Mouse (Mus musculus) megakaryocyte-erythroid progenitor cell, adult 5-6 weeks (primary cell): ENCODE data around the gene Rabepk. TPM values are rescaled to one million over a fixed set of nuclear protein-coding genes. Genes with fewer than 3 reads are reported as not detected.
"Not testable (repeated sequence)": the region's sequence is repeated elsewhere in the genome, so short reads cannot be mapped to it uniquely, and the experiment has no call there.

ENCODE experiments used
- ATAC-seq: replicated peaks from 2 replicates; pipeline ENCODE4 v1.8.0; 2016; ENCODE audit warnings: mild to moderate bottlenecking, inconsistent platforms; ENCODE audit not compliant: severe bottlenecking, poor library complexity, low FRiP score, low TSS enrichment
- total RNA-seq, 2 experiments: library from RNA; stranded (forward) in 1 of 2; stranded (reverse) in 1 of 2; fragments of 200-1000, 215-1000 nt in 1 of 2; fragments of >200 nt in 1 of 2; fragmentation: Nextera tagmentation in 1 of 2; gene quantifications; 2 replicates each; pipeline ENCODE4 v1.2.3; 2014 to 2017

Rabepk gene
- total RNA-seq, 2 experiments from 2014 or later, result 30.8 to 53.8 TPM

- peak; percentile 96 for ATAC-seq
These were observed 28.1 kb downstream of the Rabepk start, which contains the start of gene Hspa5 for GRCm38 (mm10) chr2:34771368-34772226. Hspa5 (plus strand) TSS chr2:34771970.

DNA sequence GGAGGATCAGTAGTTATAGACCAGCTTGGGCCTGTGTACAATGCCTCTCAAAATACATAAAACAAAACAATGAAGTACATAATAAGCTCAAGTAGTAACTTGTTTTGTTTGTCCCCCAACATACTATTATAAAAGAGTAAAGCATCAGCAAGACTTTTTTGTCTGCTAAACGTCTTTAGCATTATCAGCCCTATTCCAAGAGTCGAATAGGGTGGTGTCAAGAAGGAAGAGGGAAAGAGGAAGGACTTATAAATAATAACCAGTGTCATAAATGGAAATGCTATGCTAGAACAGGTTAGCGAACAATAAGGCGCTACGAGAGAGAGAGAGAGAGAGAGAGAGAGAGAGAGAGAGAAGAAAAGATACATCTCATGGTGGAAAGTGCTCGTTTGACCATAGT is 28.8 kb downstream of the Rabepk start:
- no peak for ATAC-seq

DNA sequence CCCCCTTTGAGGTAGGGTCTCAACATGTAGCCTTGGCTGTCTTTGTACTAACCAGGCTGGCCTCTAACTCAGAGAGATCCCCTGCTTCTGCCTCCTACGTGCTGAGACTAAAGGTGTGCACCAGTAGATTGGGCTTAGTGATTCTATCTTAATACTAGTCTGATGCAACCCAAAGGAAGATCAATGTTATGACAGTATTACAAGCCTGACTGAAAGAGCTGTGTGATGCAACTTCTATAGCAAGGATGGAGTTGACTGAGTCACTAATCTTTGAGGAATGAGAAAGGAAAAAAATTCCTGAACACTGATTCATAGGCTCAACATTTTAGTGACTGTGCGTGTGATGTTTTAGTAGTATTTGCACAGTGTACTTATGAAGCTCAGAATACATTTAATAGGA is 29.7 kb downstream of the Rabepk start:
- ATAC-seq, result no peak

DNA sequence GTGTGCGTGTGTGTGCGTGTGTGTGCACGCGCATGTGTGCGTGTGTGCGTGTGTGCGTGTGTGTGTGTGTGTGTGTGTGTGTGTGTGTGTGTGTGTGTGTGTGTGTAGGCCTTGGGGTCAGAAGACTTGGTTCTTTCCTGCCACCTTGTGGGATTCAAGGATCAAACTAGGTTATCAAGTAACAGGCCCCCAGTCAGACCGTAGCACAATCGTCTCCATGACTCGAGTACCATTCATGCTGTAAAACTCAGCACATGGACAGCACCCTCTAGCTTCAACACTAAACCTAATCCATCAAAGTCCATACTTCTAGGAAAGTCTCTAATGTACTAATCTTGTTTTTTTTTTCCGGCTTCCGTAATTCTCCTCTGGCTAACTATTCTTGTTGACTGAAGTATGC is 34.9 kb downstream of the Rabepk start:
- no peak for ATAC-seq

DNA sequence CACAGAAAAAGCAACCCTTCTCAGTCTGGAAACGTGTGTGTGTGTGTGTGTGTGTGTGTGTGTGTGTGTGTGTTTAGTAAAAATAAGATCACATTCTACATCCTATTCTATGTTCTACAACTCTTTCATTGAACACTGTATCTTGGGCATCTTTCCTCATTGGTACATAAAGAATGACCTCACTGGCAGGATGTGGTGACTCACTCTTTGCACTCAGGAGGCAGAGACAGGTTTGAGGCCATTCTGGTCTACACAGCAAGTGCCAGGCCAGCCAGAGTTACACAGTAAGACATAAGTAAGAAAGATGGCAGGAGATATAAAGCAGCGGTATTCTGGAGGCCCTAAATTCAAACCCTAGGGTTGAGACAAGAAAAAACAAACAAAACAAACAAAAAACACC is 36.8 kb downstream of the Rabepk start:
- ATAC-seq, result no peak

GRCm38 (mm10) chr2:34762174-34762573 is 37.5 kb downstream of the Rabepk start:
- ATAC-seq, result 0 out of 2 replicates have a peak, but pooled peaks have one; percentile 59

DNA sequence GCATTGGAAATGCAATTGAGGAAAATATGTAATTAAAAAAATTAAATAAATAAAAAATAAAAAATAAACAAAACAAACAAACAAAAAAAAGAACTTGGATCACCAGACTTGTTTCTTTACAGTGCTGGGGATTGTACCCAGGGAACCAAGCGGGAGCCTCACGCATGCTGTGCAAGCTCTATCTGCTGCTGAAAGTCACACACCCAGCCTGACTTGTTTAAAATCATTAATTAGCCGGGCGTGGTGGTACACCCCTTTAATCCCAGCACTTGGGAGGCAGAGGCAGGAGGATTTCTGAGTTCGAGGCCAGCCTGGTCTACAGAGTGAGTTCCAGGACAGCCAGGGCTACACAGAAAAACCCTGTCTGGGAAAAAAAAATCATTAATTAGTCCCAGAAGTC is 38.4 kb downstream of the Rabepk start:
- not testable (repeated sequence) for ATAC-seq

- no peak for ATAC-seq
These were observed 42.4 kb downstream of the Rabepk start for GRCm38 (mm10) chr2:34757341-34757740.

DNA sequence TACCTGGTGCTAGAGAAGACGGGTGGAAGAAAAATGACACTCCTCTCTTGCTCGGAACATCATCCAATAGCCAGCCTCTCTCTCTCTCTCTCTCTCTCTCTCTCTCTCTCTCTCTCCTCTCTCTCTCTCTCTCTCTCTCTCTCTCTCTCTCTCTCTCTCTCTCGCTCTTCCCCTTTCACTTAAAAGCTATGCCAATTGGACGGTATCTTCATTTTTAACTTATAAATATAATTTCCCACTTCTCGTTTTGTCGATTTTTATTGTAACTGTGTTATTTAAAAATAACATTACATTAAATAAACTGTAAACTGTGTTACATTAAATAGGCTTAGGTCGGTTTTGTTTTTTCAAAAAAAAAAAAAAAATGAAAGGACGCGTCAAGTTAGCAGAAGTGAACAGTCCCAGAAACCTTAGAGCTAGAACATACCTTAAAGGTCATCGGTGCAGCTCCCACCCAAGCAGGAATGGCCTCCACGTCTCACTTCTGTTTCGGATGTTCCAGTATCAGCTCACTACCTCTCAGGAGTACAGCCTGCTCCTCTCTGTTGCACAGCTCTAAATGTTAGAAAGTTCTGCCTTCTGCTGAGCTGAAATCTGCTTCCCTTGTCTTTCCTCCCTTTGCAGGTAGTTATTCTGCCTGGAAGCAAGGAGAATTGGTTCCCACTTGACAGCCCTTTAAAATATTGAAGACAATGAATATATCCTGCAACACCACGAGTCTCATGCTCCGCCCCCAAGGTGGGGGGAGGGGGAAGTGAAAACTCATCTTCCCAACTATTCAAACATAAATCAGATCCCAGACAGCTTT is 45.0 kb downstream of the Rabepk start, which contains the start of gene Gapvd1:
TSS of gene Gapvd1 (minus strand) at position 682 of the 808 bp plus-strand sequence.
- peak; percentile 20; the same call in 1 of the 2 replicates for ATAC-seq

GRCm38 (mm10) chr2:34753811-34754550 is 45.7 kb downstream of the Rabepk start:
- ATAC-seq, result peak; percentile 76

DNA sequence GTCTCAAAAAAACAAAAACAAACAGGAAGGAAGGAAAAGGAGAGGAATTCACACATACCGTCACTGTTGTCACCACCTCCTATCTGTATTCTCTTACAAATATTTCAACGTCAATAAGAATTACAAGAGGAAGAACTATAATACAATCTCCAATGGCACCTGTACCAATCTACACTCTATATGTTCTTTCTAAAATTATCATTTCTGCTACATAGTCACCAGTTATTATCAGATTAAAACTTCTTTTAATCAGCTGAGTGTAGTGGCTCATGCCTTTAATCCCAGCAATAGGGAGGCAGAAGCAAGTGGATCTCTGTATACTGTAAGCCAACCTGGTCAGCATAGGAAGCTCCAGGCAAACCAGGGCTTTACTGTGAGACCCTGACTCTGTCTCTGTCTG is 49.5 kb downstream of the Rabepk start:
- peak; percentile 18; the same call in 1 of the 2 replicates for ATAC-seq

DNA sequence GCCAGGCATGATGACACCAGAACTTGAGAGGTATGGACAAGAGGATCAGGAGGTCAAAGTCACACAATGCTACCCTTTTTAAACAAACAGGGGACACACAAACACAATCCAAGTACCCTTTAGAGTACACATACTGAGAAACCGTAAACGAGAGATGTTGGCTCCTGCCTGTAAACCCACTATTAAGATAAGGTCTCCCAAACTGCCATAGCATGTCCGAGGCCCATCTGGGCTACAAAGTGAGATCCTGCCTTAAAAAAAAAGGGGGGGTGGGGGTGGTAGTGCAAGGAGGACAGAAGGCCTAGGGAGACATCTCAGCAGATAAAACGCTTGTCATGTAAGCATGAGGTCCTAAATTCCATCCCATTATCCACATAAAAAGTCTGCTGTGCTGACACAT is 51.2 kb downstream of the Rabepk start:
- peak; percentile 61 for ATAC-seq

DNA sequence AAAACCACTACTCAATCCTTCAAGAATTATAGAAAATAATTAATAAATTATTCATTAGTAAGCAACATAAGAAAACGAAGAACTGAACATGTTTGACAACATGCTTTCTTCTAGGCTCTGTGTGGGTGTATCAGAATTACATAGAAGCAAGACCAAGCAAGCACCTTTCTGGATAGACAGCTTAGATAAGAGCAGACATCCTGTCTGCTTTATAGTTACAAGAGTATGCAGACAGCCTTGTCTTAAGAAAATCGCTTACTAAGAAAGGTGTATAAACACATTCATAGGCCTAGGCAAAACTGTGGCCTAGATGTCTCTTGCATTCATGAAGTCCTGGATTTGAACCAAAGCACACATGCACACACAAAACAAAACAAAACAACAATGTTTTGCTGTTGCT is 54.0 kb downstream of the Rabepk start:
- no peak for ATAC-seq

- ATAC-seq, result no peak
These were observed 55.2 kb downstream of the Rabepk start for GRCm38 (mm10) chr2:34744476-34744875.

DNA sequence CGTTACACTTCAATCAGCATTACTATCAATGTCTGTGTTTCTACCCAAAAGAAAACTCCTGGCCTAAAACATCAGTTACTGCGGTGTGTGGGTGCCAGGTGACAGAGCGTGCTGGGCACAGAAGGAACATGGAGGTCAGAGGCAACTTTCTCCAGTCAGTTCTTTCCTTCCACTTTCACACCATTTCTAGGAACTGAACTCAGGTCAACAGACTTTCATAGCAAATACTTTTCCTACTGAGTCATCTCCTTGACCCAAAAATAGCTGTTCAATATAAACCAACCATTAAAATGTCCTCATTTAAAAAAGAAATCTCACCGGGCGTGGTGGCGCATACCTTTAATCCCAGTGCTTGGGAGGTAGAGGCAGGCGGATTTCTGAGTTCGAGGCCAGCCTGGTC is 57.0 kb downstream of the Rabepk start:
- no peak for ATAC-seq

GRCm38 (mm10) chr2:34741390-34742159 is 58.1 kb downstream of the Rabepk start:
- ATAC-seq, result peak; percentile 74

- peak; percentile 89 for ATAC-seq
These were observed 59.9 kb downstream of the Rabepk start for GRCm38 (mm10) chr2:34739684-34740391.

DNA sequence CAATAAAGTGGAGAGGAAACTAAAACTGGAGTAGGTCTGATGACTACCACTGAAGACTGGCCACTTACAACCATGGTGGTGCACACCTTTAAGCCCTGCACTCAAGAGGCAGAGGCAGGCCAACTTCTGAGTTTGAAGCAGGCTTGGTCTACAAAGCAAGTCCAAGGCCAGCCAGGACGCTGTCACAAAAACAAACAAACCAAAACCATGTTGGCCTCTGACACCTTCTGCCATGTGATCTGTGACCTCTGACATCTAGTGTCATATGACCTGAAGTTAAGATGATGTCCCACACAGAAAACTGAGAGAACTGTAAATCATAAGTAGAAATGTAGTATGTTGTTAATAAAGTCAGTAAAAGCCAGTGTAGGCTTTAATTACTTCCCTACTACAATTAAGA is 61.8 kb downstream of the Rabepk start:
- ATAC-seq, result no peak
